Mouse (Mus musculus): ENCODE data around the gene Bclaf1.

Bclaf1 gene

GRCm38 (mm10) chr10:20314797-20315196, 2.5 kb downstream of the Bclaf1 start:
- DNase-seq (ENCODE audit: low read depth, low spot score) = no peak

DNA sequence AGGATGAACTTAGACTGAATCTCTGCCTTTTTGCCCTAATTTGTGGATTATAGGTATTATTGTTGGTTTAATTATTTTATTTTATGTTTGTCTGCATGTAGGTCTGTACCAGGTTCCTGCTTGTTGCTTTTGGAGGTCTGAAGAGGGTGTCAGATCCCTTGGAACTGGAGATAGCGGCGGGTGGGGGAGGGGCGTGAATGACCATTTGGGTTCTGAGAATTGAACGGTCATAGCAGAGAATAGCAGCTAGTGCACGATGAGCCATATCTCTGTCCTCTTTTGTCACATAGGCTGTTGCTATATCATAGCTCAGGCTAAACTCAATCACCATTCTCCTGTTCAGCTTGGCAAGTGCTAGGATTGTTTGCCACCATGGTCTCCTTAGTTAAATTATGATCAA, 5.2 kb downstream of the Bclaf1 start:
- no peak for DNase-seq (ENCODE audit: low read depth, low spot score)

DNA sequence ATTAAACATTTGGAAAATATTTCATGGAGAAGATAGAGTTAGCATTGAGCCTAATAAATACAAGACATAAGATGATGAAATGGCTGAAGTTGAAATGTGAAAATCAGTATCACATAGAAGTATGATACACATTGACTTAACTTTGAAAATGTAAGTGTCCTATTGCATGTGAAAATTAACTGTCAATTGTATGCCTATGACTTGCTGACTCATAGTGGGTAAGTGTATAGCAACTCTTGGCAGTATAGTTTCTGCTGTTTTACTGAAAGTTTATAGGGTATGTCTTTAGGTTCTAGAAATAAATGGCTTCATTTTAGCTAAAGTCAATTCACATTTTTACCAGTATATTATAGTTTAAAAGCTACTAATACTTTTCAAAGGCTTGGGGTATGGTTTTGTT, 14.0 kb downstream of the Bclaf1 start:
- DNase-seq (ENCODE audit: low read depth, low spot score) = no peak

- DNase-seq (ENCODE audit: low read depth, low spot score) = no peak
These were observed 19.0 kb downstream of the Bclaf1 start for GRCm38 (mm10) chr10:20331262-20331661.

DNA sequence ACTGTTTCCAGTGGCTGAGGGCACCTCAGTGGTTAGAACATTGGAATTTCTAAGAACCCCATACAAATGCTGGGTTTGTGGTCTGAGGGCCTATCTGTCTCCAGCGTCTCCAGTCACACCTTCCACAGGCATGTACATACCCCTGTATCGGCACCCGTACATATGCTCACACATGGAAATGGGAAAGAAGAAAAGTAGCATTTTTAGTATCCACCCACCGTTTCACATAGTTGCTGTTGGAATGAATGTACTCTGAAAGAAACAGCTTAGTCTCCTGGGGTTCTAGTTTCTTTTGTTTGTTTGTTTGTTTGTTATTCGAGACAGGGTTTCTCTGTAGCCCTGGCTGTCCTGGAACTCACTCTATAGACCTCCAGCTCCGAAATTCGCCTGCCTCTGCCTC, 25.6 kb downstream of the Bclaf1 start:
- no peak for DNase-seq (ENCODE audit: low read depth, low spot score)

DNA sequence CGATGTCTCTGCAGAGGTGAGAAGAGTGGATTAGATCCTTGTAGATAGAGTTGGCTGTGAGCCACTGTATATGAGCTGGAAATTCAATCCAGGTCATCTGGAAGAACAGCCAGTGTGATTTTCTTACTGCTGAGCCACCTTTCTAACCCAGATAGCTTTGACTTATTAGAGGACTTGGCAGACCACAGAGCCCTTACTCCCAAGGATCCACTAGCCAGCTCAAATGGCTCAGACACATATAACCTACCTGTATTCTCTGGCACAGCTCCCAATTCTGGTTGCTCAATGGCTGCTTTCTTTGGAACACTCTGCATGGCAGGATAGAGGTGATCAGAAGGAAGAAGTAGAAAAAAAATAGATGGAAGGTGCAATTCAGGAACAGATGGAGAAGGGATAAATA, 33.5 kb downstream of the Bclaf1 start:
- no peak for DNase-seq (ENCODE audit: low read depth, low spot score)

GRCm38 (mm10) chr10:20347285-20348214, 35.3 kb downstream of the Bclaf1 start, which contains the start of gene Mtfr2:
Gene Mtfr2, plus strand, starts transcription at chr10:20347770.
- peak; percentile 85 for DNase-seq (ENCODE audit: low read depth, low spot score)

- DNase-seq (ENCODE audit: low read depth, low spot score) = no peak
These were observed 36.6 kb downstream of the Bclaf1 start for GRCm38 (mm10) chr10:20348894-20349293.

- DNase-seq (ENCODE audit: low read depth, low spot score) = no peak
These were observed 49.5 kb downstream of the Bclaf1 start for GRCm38 (mm10) chr10:20361542-20362449.

DNA sequence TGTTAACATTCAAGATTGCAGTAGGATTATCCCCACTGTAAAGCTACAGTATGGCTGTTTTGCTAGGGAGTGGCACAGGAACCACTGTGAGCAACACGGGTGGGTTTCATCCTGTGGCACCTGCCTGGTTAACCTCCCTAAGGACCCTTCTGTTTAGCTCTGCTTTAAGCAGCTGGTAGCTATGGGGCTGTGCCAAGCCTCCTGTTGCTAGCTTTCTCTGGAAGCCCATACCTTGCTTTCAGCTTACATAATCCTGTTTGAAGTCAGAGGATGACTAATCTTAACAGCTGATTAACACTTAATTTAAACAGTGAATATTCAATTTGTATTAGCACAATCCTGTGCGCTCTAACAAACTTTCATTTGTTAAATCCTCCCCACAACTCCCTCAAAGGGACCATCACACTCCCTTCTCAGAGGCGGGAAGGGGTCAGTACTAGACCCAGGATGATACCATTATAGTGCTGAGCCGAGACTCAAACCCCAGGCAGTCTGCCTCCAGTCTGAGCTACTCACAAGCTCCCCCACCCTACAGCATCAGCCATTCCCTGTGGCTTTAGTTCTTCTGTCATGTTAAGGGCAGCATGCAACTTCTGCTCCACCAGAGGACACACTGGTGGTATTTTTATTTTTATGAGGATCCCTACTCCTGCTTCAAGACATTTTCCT, 50.3 kb downstream of the Bclaf1 start:
- no peak for DNase-seq (ENCODE audit: low read depth, low spot score)

DNA sequence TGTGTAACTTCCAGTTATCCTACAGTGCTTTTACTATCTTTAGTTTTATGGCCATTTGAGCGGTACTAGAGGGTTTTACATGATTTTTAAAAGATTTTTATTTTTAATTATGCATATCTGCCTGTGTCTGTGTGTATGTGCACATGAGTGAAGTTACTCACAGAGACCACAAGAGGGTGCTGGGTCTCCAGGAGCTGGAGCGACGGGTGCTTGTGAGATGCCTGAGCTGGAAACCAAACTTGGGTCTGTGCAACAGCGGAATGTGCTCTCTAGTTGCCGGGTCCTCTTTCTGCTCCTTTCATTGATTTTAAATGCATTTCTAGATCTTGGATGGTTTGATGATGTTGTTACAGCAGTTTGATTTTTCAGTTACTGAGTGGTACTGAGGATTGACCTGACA, 59.8 kb downstream of the Bclaf1 start:
- DNase-seq (ENCODE audit: low read depth, low spot score) = no peak

- no peak for DNase-seq (ENCODE audit: low read depth, low spot score)
These were observed 65.4 kb downstream of the Bclaf1 start for GRCm38 (mm10) chr10:20377621-20378020.

GRCm38 (mm10) chr10:20379071-20379735, 66.9 kb downstream of the Bclaf1 start:
- no peak for DNase-seq (ENCODE audit: low read depth, low spot score)

- no peak for DNase-seq (ENCODE audit: low read depth, low spot score)
These were observed 68.5 kb downstream of the Bclaf1 start for GRCm38 (mm10) chr10:20380798-20381197.

GRCm38 (mm10) chr10:20381352-20381751, 69.1 kb downstream of the Bclaf1 start:
- no peak for DNase-seq (ENCODE audit: low read depth, low spot score)

- no peak for DNase-seq (ENCODE audit: low read depth, low spot score)
These were observed 70.6 kb downstream of the Bclaf1 start for GRCm38 (mm10) chr10:20382807-20383419.

GRCm38 (mm10) chr10:20390568-20390967, 78.3 kb downstream of the Bclaf1 start:
- no peak for DNase-seq (ENCODE audit: low read depth, low spot score)
